Mouse (Mus musculus): ENCODE measurements around the gene Psma7.

DNA sequence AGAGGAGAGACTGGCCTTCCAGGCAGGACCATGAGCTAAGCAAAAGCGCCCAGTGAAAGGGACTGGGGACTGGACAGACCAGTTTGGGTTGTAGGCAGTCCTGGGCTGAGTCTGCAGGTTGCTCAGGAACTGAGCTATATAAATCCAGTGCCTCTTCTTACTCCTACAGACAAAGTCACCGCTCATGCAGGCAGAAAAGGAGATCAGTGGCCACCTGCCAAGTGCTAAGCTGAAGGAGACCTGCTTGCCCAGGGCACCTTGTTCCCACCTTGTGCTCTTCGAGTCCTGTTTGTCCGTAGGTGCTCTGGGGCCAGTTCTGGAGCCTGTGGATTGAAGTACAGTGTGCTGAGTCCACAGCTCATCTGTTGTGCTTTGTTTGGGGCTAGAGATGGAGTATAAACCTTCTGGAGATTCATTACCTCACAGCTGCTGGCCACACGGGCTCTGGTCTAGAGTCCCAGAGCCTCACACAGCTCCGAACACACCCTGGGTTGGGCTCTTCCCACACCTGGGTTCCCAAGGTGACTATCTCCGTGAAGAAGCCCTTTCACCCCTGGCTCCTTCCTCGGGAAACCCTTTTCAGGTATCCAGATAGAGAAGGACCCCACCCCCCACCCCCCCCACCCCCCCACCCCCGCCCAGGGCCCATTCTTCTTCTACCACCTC lies 35.7 kb downstream of the Psma7 start:
- TF ChIP-seq POLR2A (IDR thresholded peaks at IDR 0.05; ENCODE audit: borderline replicate concordance, insufficient read depth, low read length) (no peak), CTCF (IDR thresholded peaks at IDR 0.05; ENCODE audit: borderline replicate concordance, insufficient read depth, low read depth, low read length) (no peak)

Measured in cerebellum, adult 2 months (tissue).